Mouse (Mus musculus) left cerebral cortex, postnatal 4 days (tissue): ENCODE results near the gene A430005L14Rik. TPM values are rescaled to one million over a fixed set of nuclear protein-coding genes. Genes with fewer than 3 reads are reported as not detected.
"Not testable (repeated sequence)": the region's sequence is repeated elsewhere in the genome, so short reads cannot be mapped to it uniquely, and the experiment has no call there.

Experiments
- DNase-seq: peaks from one replicate; pipeline ENCODE4 v3.0.0-alpha.2; 2022
- intact Hi-C: fragments of 180-260 bp; cut with DNase I; formaldehyde crosslinking; loops from one replicate; pipeline ENCODE4 v1.15.1; 2025
- total RNA-seq, 2 experiments: library from RNA; stranded (reverse); gene quantifications; 2 replicates each; pipeline ENCODE4 v1.2.3; 2021

The A430005L14Rik gene
- 10 to 100 TPM; 17.2 to 19.2 TPM for total RNA-seq

GRCm38 (mm10) chr4:153956569-153957405 is at the start of gene A430005L14Rik:
Gene A430005L14Rik (plus strand): TSS chr4:153957237.
- intact Hi-C loops: no loop called here
- peak; percentile 99 for DNase-seq

- intact Hi-C loops: no loop called here
- peak; percentile 32 for DNase-seq
Observed at GRCm38 (mm10) chr4:153907573-153907972, 49.5 kb upstream of the A430005L14Rik start.

- no peak for DNase-seq
- intact Hi-C loops: no loop called here
Observed at GRCm38 (mm10) chr4:153913635-153914034, 43.4 kb upstream of the A430005L14Rik start.

- DNase-seq: peak; percentile 33
- intact Hi-C loops: no loop called here
Observed at GRCm38 (mm10) chr4:153917773-153918500, 39.1 kb upstream of the A430005L14Rik start.

GRCm38 (mm10) chr4:153920517-153921233 is 36.4 kb upstream of the A430005L14Rik start:
- intact Hi-C loops: no loop called here
- no peak for DNase-seq

- DNase-seq, intact Hi-C loops: not testable (repeated sequence)
Observed at GRCm38 (mm10) chr4:153922090-153922489, 34.9 kb upstream of the A430005L14Rik start.

- intact Hi-C loops: no loop called here
- DNase-seq: no peak
Observed at GRCm38 (mm10) chr4:153928772-153929299, 28.2 kb upstream of the A430005L14Rik start.

- DNase-seq: no peak
- intact Hi-C loops: no loop called here
Observed at GRCm38 (mm10) chr4:153929425-153929824, 27.6 kb upstream of the A430005L14Rik start.

- peak; percentile 45 for DNase-seq
- intact Hi-C loops: no loop called here
Observed at GRCm38 (mm10) chr4:153929921-153930320, 27.1 kb upstream of the A430005L14Rik start.

GRCm38 (mm10) chr4:153943243-153943642 is 13.8 kb upstream of the A430005L14Rik start:
- DNase-seq: peak; percentile 60
- intact Hi-C loops: loop anchor here (5.0 kb wide), 2 partner anchors 136 to 461 kb away; partner anchors contain the start of gene Ajap1

- peak; percentile 50 for DNase-seq
- intact Hi-C loops: loop anchor here (5.0 kb wide), 2 partner anchors 137 to 462 kb away; partner anchors contain the start of gene Ajap1
Observed at GRCm38 (mm10) chr4:153944261-153944660, 12.8 kb upstream of the A430005L14Rik start.

- intact Hi-C loops: loop anchor here (5.0 kb wide), 1 partner anchor 1408 kb away; no protein-coding TSS in a partner anchor
- peak; percentile 29 for DNase-seq
Observed at GRCm38 (mm10) chr4:153945741-153946140, 11.3 kb upstream of the A430005L14Rik start.

GRCm38 (mm10) chr4:153950372-153950771 is 6.7 kb upstream of the A430005L14Rik start:
- intact Hi-C loops: no loop called here
- no peak for DNase-seq

- DNase-seq: no peak
- intact Hi-C loops: no loop called here
Observed at GRCm38 (mm10) chr4:153951150-153951549, 5.9 kb upstream of the A430005L14Rik start.

GRCm38 (mm10) chr4:153951692-153952091 is 5.3 kb upstream of the A430005L14Rik start:
- intact Hi-C loops: no loop called here
- no peak for DNase-seq

GRCm38 (mm10) chr4:153955651-153956050 is 1.4 kb upstream of the A430005L14Rik start:
- DNase-seq: peak; percentile 74
- intact Hi-C loops: no loop called here

- DNase-seq: peak; percentile 40
- intact Hi-C loops: no loop called here
Observed at GRCm38 (mm10) chr4:153957444-153958250, 610 bp downstream of the A430005L14Rik start.

GRCm38 (mm10) chr4:153962631-153963030 is 5.6 kb downstream of the A430005L14Rik start:
- no peak for DNase-seq
- intact Hi-C loops: no loop called here

- intact Hi-C loops: no loop called here
- DNase-seq: no peak
Observed at GRCm38 (mm10) chr4:153966651-153967050, 9.6 kb downstream of the A430005L14Rik start.

GRCm38 (mm10) chr4:153967556-153967955 is 10.5 kb downstream of the A430005L14Rik start:
- DNase-seq: no peak
- intact Hi-C loops: no loop called here
